14 mouse cellular contexts compared by ENCODE assay signal in genomic region chr6:120772025-120772424, GRCm38 (mm10). TPM values are rescaled to one million over a fixed set of nuclear protein-coding genes. Genes with fewer than 3 reads are reported as not detected.
DNase-seq lines count a peak whose midpoint lies in the region; ATAC-seq lines count a peak whose summit lies in the region.
"Had no signal": no experiment of that assay in that cellular context is flagged by ENCODE, and none has a peak within 500 bp of the region (broad histone marks: within the 10 kb centered on the region; RNA-seq: fewer than 3 reads in every experiment).

No protein-coding gene starts in this region.

- peak; percentile 7 for DNase-seq in heart, adult 8-10 months (ENCODE audit: low spot score)
- DNase-seq in heart, embryonic 10.5 days (ENCODE audit: low spot score) = no peak
- peak; percentile 30 for DNase-seq in Muller cell, postnatal 12 days (ENCODE audit: inconsistent ontology term)
- DNase-seq in midbrain, embryonic 14.5 days = no peak
- no peak for DNase-seq in spleen, postnatal 10 days (ENCODE audit: low spot score in 2 of 2)
- DNase-seq in layer of hippocampus, adult 9-10 months (ENCODE audit: low spot score) = no peak
- DNase-seq: cerebellum, postnatal 14 days; kidney, adult 11 months; right cerebral cortex, postnatal 4 days had no signal

- no peak overlapping the region for H3K9ac ChIP-seq in hindbrain, embryonic 12.5 days
- no peak overlapping the region for H3K9ac ChIP-seq in midbrain, embryonic 14.5 days (replicated peaks; ENCODE audit: low read length)
- H3K9ac ChIP-seq: embryonic facial prominence, embryonic 13.5 days; heart, embryonic 15.5 days; liver, embryonic 14.5 days had no signal

- H3K9me3 ChIP-seq in heart, embryonic 10.5 days = no peaks in the 10 kb centered on the region
- no peaks in the 10 kb centered on the region for H3K9me3 ChIP-seq in hindbrain, embryonic 12.5 days (replicated peaks)
- no peaks in the 10 kb centered on the region for H3K9me3 ChIP-seq in midbrain, embryonic 14.5 days (ENCODE audit: control insufficient read depth, low read length)
- H3K9me3 ChIP-seq: embryonic facial prominence, embryonic 13.5 days; heart, embryonic 15.5 days; megakaryocyte, embryonic 14.5 days had no signal

- no peak overlapping the region for H3K4me2 ChIP-seq in hindbrain, embryonic 12.5 days (replicated peaks)
- H3K4me2 ChIP-seq in midbrain, embryonic 14.5 days (ENCODE audit: low read length) = no peak overlapping the region
- H3K4me2 ChIP-seq: embryonic facial prominence, embryonic 13.5 days; heart, embryonic 15.5 days had no signal

- no peak overlapping the region for H3K27ac ChIP-seq in heart, embryonic 10.5 days
- peak overlapping the region; percentile 87 for H3K27ac ChIP-seq in hindbrain, embryonic 12.5 days
- H3K27ac ChIP-seq in midbrain, embryonic 14.5 days (replicated peaks; ENCODE audit: low read depth, low read length) = peak overlapping the region; percentile 79; the same call in 1 of the 2 replicates
- H3K27ac ChIP-seq: embryonic facial prominence, embryonic 13.5 days; heart, embryonic 15.5 days; liver, embryonic 14.5 days had no signal

- no peak overlapping the region for H3K4me3 ChIP-seq in heart, embryonic 10.5 days
- H3K4me3 ChIP-seq in hindbrain, embryonic 12.5 days = no peak overlapping the region
- H3K4me3 ChIP-seq in midbrain, embryonic 14.5 days (replicated peaks; ENCODE audit: low read depth, low read length) = no peak overlapping the region
- H3K4me3 ChIP-seq: embryonic facial prominence, embryonic 13.5 days; heart, embryonic 15.5 days; megakaryocyte, embryonic 14.5 days had no signal

- H3K27me3 ChIP-seq in heart, embryonic 10.5 days (ENCODE audit: insufficient read depth, poor library complexity, severe bottlenecking) = no peaks in the 10 kb centered on the region
- H3K27me3 ChIP-seq in hindbrain, embryonic 12.5 days = no peaks in the 10 kb centered on the region
- H3K27me3 ChIP-seq in midbrain, embryonic 14.5 days (ENCODE audit: control insufficient read depth, insufficient read depth, low read length) = no peaks in the 10 kb centered on the region
- H3K27me3 ChIP-seq: embryonic facial prominence, embryonic 13.5 days; heart, embryonic 15.5 days had no signal

- H3K4me1 ChIP-seq in heart, embryonic 10.5 days = peaks cover 7% of the 10 kb centered on the region; the same call in 1 of the 2 replicates
- H3K4me1 ChIP-seq in hindbrain, embryonic 12.5 days = peaks cover 19% of the 10 kb centered on the region
- peaks cover 23% of the 10 kb centered on the region for H3K4me1 ChIP-seq in midbrain, embryonic 14.5 days (ENCODE audit: control insufficient read depth, insufficient read depth, low read length)
- H3K4me1 ChIP-seq: embryonic facial prominence, embryonic 13.5 days; heart, embryonic 15.5 days had no signal

- ATAC-seq in hindbrain, embryonic 12.5 days (ENCODE audit: low FRiP score) = no peak
- no peak for ATAC-seq in midbrain, embryonic 14.5 days (ENCODE audit: low FRiP score, low TSS enrichment)

- H3K36me3 ChIP-seq in heart, embryonic 10.5 days = peaks cover 1% of the 10 kb centered on the region; the same call in 1 of the 2 replicates
- H3K36me3 ChIP-seq in hindbrain, embryonic 12.5 days = 0 out of 2 replicates have a peak, but pooled peaks cover 3% of the 10 kb centered on the region
- H3K36me3 ChIP-seq in midbrain, embryonic 14.5 days (ENCODE audit: control insufficient read depth, insufficient read depth, low read length) = 0 out of 2 replicates have a peak, but pooled peaks cover 4% of the 10 kb centered on the region
- H3K36me3 ChIP-seq: embryonic facial prominence, embryonic 13.5 days; heart, embryonic 15.5 days had no signal

RNA-seq across cellular contexts. Expression of gene Slc25a18, which starts 1.4 kb away (rescaled TPM):
- total RNA-seq in heart, adult 8-10 months (2022) = under 1 TPM in 2 of 4 experiments, not detected in 2; 0.14 to 0.34 TPM
- 0.12 and 0.13 TPM in 2 replicates for polyA plus RNA-seq in heart, embryonic 10.5 days (2016; fragmentation: Nextera tagmentation; extraction: Ambion mirVana)
- 2.2 and 2.9 TPM in 2 replicates for polyA plus RNA-seq in hindbrain, embryonic 12.5 days (2016; fragmentation: Nextera tagmentation; extraction: Ambion mirVana)
- 8.3 and 10.8 TPM in 2 replicates for polyA plus RNA-seq in midbrain, embryonic 14.5 days (2014; fragmentation: Nextera tagmentation; extraction: Ambion mirVana)

RNA-seq across cellular contexts. Expression of gene Atp6v1e1, which starts 50.6 kb away (rescaled TPM):
- total RNA-seq in heart, adult 8-10 months (2022) = 100 to 1,000 TPM; 170 to 181 (median 173) TPM
- 135 and 144 TPM in 2 replicates for polyA plus RNA-seq in heart, embryonic 10.5 days (2016; fragmentation: Nextera tagmentation; extraction: Ambion mirVana)
- polyA plus RNA-seq in hindbrain, embryonic 12.5 days (2016; fragmentation: Nextera tagmentation; extraction: Ambion mirVana) = 178 and 180 TPM in 2 replicates
- 263 and 300 TPM in 2 replicates for polyA plus RNA-seq in midbrain, embryonic 14.5 days (2014; fragmentation: Nextera tagmentation; extraction: Ambion mirVana)

Comparison
In these comparisons a context has a peak if more than half of its experiments do, and no peak if none do; other contexts are left out.
1. DNase-seq: peak in heart, adult 8-10 months (single experiment) and Muller cell, postnatal 12 days (single experiment); none in heart, embryonic 10.5 days (single experiment), midbrain, embryonic 14.5 days (single experiment), spleen, postnatal 10 days (0 of 2) and layer of hippocampus, adult 9-10 months (single experiment).